Mouse (Mus musculus) bone marrow, adult 2 months (tissue): ENCODE results near the gene Tenm4. TPM values are rescaled to one million over a fixed set of nuclear protein-coding genes. Genes with fewer than 3 reads are reported as not detected.

Source experiments
- H3K27ac ChIP-seq: fragments of 200-500 bp; 2 replicates; pipeline ENCODE4 v1.5.1; 2012; ENCODE audit warnings: low read depth, mild to moderate bottlenecking, control low read depth, inconsistent platforms, low read length; ENCODE audit not compliant: control insufficient read depth, poor library complexity, insufficient read depth
- H3K4me1 ChIP-seq: fragments of 200-500 bp; 2 replicates; pipeline ENCODE4 v1.6.1; 2011; ENCODE audit warnings: low read length; ENCODE audit not compliant: control insufficient read depth, insufficient read depth
- H3K4me3 ChIP-seq: fragments of 200-500 bp; replicated peaks from 2 replicates; pipeline ENCODE3; 2011; ENCODE audit warnings: mild to moderate bottlenecking, low read depth, low read length, control low read depth; ENCODE audit not compliant: control insufficient read depth
- CTCF ChIP-seq: fragments of 200-500 bp; IDR thresholded peaks from 2 replicates; pipeline ENCODE4 v1.5.1; 2011; ENCODE audit warnings: low read length, control low read depth; ENCODE audit not compliant: control insufficient read depth, insufficient read depth
- POLR2A ChIP-seq: fragments of 200-500 bp; IDR thresholded peaks from 2 replicates; pipeline ENCODE4 v1.6.1; 2011; ENCODE audit warnings: low read depth, mild to moderate bottlenecking, control low read depth, low read length, borderline replicate concordance; ENCODE audit not compliant: control insufficient read depth
- WGBS: fragments of 180-500 bp; shearing (Covaris S2); methylation state at CpG from one replicate; pipeline ENCODE4 v1.1.7; 2018; 5-methylcytosine and 5-hydroxymethylcytosine counted together
- polyA plus RNA-seq: library from polyadenylated mRNA; stranded (reverse); fragments of >200 nt; gene quantifications from 2 replicates; pipeline ENCODE4 v1.2.4, GENCODE M21; 2011; ENCODE audit warnings: low replicate concordance; ENCODE audit not compliant: missing spikeins, insufficient read depth, insufficient read length

Gene Tenm4
- polyA plus RNA-seq, 1 experiment, result 1.3 TPM

DNA sequence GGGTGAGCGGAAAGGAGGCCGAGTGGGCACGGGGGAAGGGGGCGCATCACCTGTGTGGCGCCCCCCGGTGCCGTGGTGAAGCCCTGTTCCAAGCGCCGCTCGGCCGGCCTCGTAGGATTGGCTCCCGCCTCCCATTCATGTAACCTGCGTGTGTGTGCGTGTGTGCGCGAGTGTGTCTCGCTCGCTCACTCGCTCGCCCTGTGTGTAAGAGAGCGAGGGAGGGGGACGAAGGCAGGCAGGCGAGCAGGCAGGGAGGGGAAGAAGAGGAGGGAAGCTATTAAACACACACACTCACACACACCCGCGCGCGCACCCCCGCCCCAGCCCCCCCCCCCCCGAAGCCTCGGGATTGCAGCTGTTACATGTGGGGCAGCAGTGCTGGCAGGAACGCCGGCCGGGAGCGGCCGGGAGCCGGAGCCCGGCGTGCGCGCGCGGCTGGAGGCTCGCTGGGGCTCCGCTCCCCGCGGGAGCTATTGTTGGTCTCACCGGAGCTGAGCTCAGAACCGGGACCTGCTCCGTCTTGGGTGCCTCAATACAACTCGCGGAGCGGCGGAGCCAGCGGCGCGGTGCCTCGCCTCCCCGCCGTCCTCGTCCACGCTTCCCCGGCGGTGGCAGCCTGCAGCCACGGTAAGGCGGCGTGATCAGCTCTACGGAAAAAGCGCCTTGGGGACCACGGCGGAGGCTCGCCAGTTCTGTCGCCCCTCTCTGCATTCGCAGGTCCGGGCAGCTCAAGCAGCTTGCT is 38.9 kb downstream of the Tenm4 start:
- TF ChIP-seq CTCF (no peak), POLR2A (no peak)
- Histone ChIP-seq H3K27ac (no peak overlapping the region), H3K4me3 (no peak overlapping the region), H3K4me1 (no peaks in the 10 kb centered on the region)
- WGBS, result 3% methylated on average over 75 of the region's 75 CpGs

- no peak for TF ChIP-seq POLR2A
- TF ChIP-seq CTCF, result no peak
- no peak overlapping the region for H3K4me3 ChIP-seq
- H3K4me1 ChIP-seq, result no peaks in the 10 kb centered on the region
- WGBS, result 3% methylated on average over 62 of the region's 62 CpGs
- H3K27ac ChIP-seq, result no peak overlapping the region
Observed at GRCm38 (mm10) chr7:96210525-96211369, 39.7 kb downstream of the Tenm4 start.

GRCm38 (mm10) chr7:96211618-96212021 is 40.6 kb downstream of the Tenm4 start:
- TF ChIP-seq CTCF, result no peak
- no peak for TF ChIP-seq POLR2A
- no peak overlapping the region for H3K4me3 ChIP-seq
- no peak overlapping the region for H3K27ac ChIP-seq
- H3K4me1 ChIP-seq, result no peaks in the 10 kb centered on the region
- 2% methylated on average over 17 of the region's 17 CpGs for WGBS

GRCm38 (mm10) chr7:96212224-96212591 is 41.2 kb downstream of the Tenm4 start:
- H3K4me3 ChIP-seq, result no peak overlapping the region
- TF ChIP-seq POLR2A (no peak), CTCF (no peak)
- H3K27ac ChIP-seq, result no peak overlapping the region
- WGBS, result 5% methylated on average over 9 of the region's 9 CpGs
- H3K4me1 ChIP-seq, result no peaks in the 10 kb centered on the region

DNA sequence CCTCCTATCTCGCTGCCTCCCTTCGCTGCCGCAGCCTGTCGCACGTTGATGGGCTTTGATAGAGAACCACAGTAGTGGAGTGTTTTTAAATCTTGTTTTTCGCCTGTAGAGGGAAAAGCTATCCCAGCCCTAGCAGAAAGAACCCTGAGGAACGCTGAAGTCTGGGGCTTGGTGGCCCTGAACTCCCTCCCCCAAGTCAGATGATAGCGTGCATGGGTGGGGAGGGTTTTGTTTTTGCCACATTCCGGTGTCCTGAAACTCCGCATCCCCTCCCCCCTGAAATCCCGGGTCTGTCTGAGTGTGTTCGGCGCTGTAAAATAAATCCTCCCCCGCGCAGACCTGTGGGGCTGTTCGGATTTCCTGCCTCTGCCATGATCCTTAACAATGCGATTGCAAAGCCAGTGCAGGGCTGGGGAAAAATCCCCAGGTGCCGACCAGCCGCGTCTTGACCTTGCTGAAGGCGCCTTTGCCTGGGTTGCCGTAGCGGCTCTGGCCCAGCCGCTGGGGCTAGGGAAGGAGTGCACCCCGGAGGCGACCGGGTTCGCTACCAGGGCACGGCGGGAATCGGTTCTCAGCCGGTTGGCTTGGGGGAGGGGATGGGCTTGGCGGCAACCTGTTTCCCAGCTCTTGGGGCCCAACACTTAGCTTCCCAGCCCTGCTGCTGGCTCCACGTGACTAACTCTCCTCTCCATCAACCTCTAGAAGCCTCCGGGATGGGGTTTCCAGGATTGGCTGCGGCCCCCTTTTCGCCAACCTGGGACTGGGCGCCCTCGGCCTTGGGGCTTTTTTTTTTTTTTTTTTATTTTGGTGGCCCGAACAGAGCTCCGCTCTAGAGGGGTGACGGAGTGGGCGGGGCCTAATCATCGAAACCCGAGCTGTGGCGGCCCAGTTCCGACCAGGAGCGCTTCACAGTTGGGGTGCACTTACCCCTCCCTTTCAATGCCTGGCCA is 41.8 kb downstream of the Tenm4 start:
- H3K4me3 ChIP-seq, result no peak overlapping the region

DNA sequence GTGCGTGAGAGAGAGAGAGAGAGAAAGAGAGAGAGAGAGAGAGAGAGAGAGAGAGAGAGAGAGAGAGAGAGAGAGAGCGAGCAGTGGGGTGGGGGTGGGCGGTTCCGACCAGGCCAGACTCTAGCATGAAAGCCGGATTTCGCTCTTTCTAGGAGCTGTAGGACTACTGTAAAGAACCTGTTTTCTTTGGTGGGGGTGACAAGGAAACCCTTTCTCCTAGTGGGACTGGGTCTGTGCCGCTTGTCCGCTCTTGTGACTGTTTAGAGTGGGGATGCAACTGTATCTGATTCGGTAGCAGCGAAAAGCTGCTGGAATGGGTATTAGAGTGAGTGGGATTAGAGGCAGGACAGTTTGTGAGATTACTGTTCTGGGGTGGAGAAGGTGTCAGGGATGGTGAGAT is 42.7 kb downstream of the Tenm4 start:
- Histone ChIP-seq H3K4me1 (no peaks in the 10 kb centered on the region), H3K27ac (no peak overlapping the region), H3K4me3 (no peak overlapping the region)
- WGBS, result 22% methylated on average over 9 of the region's 10 CpGs
- TF ChIP-seq POLR2A (no peak), CTCF (no peak)

More for the DNA sequence above, 41.8 kb downstream of the Tenm4 start:
- TF ChIP-seq CTCF (no peak), POLR2A (no peak)
- Histone ChIP-seq H3K4me1 (no peaks in the 10 kb centered on the region), H3K27ac (no peak overlapping the region)
- under 1% methylated on average over 48 of the region's 48 CpGs for WGBS

- 59% methylated on average over 2 of the region's 2 CpGs for WGBS
- TF ChIP-seq CTCF (no peak), POLR2A (no peak)
Observed at GRCm38 (mm10) chr7:96214876-96215275, 43.8 kb downstream of the Tenm4 start.

More at GRCm38 (mm10) chr7:96214876-96215275, 43.8 kb downstream of the Tenm4 start:
- Histone ChIP-seq H3K27ac (no peak overlapping the region), H3K4me3 (no peak overlapping the region), H3K4me1 (no peaks in the 10 kb centered on the region)
